Mouse (Mus musculus): ENCODE results near the gene Zbtb16. TPM values are rescaled to one million over a fixed set of nuclear protein-coding genes. Genes with fewer than 3 reads are reported as not detected.

Zbtb16 gene
- polyA plus RNA-seq, 1 experiment from 2014 or later = 3.0 TPM

DNA sequence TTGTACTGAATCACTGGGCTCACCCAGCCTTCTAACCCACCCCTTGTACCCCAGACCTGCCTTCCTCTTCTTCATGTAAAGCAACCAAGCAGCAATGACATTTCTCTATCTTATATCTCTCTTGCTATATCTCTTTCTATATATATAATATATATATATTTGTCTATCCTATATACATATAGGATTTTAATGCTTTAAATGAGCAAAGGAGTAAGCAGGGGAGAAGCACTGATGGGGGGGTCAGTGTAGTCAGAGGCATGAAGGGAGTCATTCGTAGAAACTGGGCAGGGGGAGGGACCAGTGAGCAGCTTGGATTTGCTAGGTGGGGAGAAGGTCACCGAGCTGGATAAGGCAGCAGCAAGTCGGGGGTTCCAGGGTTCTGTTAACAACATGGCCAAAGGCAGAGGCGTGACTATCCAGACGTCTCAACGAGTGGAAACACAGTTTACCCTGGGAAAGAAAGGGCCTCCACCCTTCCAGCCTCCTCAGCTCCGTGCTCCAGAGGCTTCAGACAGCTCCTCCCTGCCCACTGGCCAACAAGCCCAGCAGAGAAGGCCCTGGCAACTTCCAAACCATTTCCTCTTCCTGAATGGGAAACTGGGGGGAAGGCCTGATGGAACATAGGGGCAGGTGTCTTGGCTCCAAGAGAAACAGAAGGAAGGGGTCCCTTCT lies 182.5 kb downstream of the Zbtb16 start:
- Histone ChIP-seq H3K27me3 (ENCODE audit: control insufficient read depth, insufficient read depth, low read length) (no peaks in the 10 kb centered on the region; the same call in 1 of the 2 replicates), H3K9ac (replicated peaks; ENCODE audit: low read length) (no peak overlapping the region), H3K4me1 (ENCODE audit: control insufficient read depth, insufficient read depth, low read length) (peaks cover 7% of the 10 kb centered on the region), H3K4me3 (ENCODE audit: low read depth, low read length) (no peak overlapping the region), H3K9me3 (replicated peaks; ENCODE audit: control insufficient read depth, low read length) (no peaks in the 10 kb centered on the region), H3K27ac (replicated peaks; ENCODE audit: low read depth, low read length) (no peak overlapping the region), H3K4me2 (ENCODE audit: low read depth, low read length) (no peak overlapping the region), H3K36me3 (replicated peaks; ENCODE audit: control insufficient read depth, insufficient read depth, low read depth, low read length) (no peaks in the 10 kb centered on the region)
- ATAC-seq (replicated peaks; ENCODE audit: insufficient number of reproducible peaks, low FRiP score, low TSS enrichment, low read depth) = no peak
- no peak for DNase-seq (ENCODE audit: low spot score)
- WGBS = 58% methylated on average over 7 of the region's 7 CpGs

DNA sequence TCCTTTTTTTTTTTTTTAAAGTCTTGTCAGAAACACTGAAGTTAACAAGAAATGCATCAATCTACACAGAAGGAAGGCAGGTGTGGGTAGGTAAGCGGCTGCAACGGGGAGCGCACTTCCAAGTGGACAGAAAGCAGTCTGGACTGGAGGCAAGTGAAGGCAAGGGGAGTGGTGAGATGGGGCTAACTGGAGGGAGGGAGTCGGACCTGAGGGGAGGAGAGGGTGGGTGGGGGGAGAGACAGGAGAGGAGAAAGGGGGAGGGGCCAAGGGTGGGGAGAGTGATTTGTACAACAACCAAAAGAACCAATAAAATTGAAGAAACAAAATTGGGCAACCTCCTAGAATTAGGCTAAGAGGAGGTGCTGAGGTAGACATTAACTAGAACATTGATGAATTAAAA lies 184.0 kb downstream of the Zbtb16 start:
- DNase-seq (ENCODE audit: low spot score) (no peak), ATAC-seq (replicated peaks; ENCODE audit: insufficient number of reproducible peaks, low FRiP score, low TSS enrichment, low read depth) (no peak)
- WGBS = 44% methylated on average over 4 of the region's 4 CpGs
- no peaks in the 10 kb centered on the region; the same call in 1 of the 2 replicates for H3K27me3 ChIP-seq (ENCODE audit: control insufficient read depth, insufficient read depth, low read length)
- peaks cover 14% of the 10 kb centered on the region for H3K4me1 ChIP-seq (ENCODE audit: control insufficient read depth, insufficient read depth, low read length)
- no peak overlapping the region for H3K4me2 ChIP-seq (ENCODE audit: low read depth, low read length)
- no peak overlapping the region for H3K4me3 ChIP-seq (ENCODE audit: low read depth, low read length)
- H3K36me3 ChIP-seq (replicated peaks; ENCODE audit: control insufficient read depth, insufficient read depth, low read depth, low read length) = no peaks in the 10 kb centered on the region
- H3K9me3 ChIP-seq (replicated peaks; ENCODE audit: control insufficient read depth, low read length) = no peaks in the 10 kb centered on the region
- no peak overlapping the region for H3K9ac ChIP-seq (replicated peaks; ENCODE audit: low read length)
- H3K27ac ChIP-seq (replicated peaks; ENCODE audit: low read depth, low read length) = no peak overlapping the region

DNA sequence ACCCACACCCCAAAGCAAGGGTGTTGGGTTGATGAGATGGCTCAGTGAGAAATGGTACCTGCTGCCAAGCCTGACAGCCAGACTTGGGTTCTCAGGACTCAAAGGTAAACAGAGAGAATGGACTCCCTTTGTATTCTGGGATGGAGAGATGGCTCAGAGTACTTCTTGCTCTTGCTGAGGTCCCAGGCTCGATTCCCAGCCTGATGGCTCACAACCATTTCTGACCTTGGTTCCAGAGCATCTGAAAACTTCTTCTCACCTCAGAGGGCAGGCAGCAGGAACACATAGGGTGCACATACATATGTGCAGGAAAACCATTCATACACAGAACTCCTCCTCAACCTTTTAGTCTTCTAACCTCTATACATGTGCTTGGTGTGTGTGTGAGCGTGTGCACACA lies 185.2 kb downstream of the Zbtb16 start:
- WGBS = 88% methylated on average over 2 of the region's 2 CpGs
- H3K9ac ChIP-seq (replicated peaks; ENCODE audit: low read length) = no peak overlapping the region
- no peaks in the 10 kb centered on the region for H3K9me3 ChIP-seq (replicated peaks; ENCODE audit: control insufficient read depth, low read length)
- H3K27ac ChIP-seq (replicated peaks; ENCODE audit: low read depth, low read length) = no peak overlapping the region
- no peaks in the 10 kb centered on the region; the same call in 1 of the 2 replicates for H3K27me3 ChIP-seq (ENCODE audit: control insufficient read depth, insufficient read depth, low read length)
- DNase-seq (ENCODE audit: low spot score) (no peak), ATAC-seq (replicated peaks; ENCODE audit: insufficient number of reproducible peaks, low FRiP score, low TSS enrichment, low read depth) (no peak)
- H3K4me3 ChIP-seq (ENCODE audit: low read depth, low read length) = no peak overlapping the region
- peaks cover 13% of the 10 kb centered on the region for H3K4me1 ChIP-seq (ENCODE audit: control insufficient read depth, insufficient read depth, low read length)
- H3K4me2 ChIP-seq (ENCODE audit: low read depth, low read length) = no peak overlapping the region
- no peaks in the 10 kb centered on the region for H3K36me3 ChIP-seq (replicated peaks; ENCODE audit: control insufficient read depth, insufficient read depth, low read depth, low read length)

DNA sequence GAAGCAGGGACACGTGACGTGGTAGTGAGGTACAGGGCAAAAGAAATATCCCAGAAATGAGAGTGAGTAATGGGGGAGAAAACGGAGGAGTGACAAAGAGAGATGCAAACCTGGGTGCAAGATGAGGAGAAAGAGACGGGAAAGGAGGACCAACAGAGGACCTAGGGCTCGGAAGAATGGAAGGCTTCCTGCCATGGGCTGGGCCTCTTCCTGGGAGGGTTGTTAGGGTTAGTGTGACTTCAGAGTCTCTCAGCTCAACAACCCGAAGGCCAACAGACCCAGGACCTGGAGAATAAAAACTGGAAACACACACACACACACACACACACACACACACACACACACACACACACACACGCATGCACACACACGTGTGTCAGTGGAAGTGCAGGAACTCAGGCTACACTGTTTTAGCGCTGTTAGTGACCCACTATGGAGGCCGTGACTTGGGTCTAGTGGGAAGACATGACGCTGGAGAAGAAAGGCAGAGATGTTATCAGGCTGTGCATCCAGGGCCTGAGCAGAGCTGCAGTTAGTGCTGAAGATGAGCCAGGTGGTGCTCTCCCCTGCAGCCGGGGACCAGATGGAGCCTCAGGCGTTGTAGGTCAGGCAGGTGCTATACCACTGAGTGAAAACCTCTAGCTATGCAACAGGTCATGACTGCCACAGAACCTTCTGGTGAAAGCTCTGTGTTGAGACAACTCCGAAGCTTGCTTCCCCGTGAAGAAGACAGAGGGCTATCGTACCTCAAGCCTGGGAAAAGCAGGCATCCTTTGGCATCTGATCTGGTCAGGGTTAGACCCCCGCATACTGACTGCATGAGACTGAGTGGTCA lies 186.0 kb downstream of the Zbtb16 start:
- DNase-seq (ENCODE audit: low spot score) = no peak
- no peak for ATAC-seq (replicated peaks; ENCODE audit: insufficient number of reproducible peaks, low FRiP score, low TSS enrichment, low read depth)
- Histone ChIP-seq H3K9ac (replicated peaks; ENCODE audit: low read length) (no peak overlapping the region), H3K4me2 (ENCODE audit: low read depth, low read length) (no peak overlapping the region), H3K36me3 (replicated peaks; ENCODE audit: control insufficient read depth, insufficient read depth, low read depth, low read length) (no peaks in the 10 kb centered on the region), H3K4me1 (ENCODE audit: control insufficient read depth, insufficient read depth, low read length) (peaks cover 12% of the 10 kb centered on the region), H3K4me3 (ENCODE audit: low read depth, low read length) (no peak overlapping the region), H3K9me3 (replicated peaks; ENCODE audit: control insufficient read depth, low read length) (no peaks in the 10 kb centered on the region), H3K27ac (replicated peaks; ENCODE audit: low read depth, low read length) (no peak overlapping the region), H3K27me3 (ENCODE audit: control insufficient read depth, insufficient read depth, low read length) (no peaks in the 10 kb centered on the region; the same call in 1 of the 2 replicates)
- 31% methylated on average over 17 of the region's 17 CpGs for WGBS

DNA sequence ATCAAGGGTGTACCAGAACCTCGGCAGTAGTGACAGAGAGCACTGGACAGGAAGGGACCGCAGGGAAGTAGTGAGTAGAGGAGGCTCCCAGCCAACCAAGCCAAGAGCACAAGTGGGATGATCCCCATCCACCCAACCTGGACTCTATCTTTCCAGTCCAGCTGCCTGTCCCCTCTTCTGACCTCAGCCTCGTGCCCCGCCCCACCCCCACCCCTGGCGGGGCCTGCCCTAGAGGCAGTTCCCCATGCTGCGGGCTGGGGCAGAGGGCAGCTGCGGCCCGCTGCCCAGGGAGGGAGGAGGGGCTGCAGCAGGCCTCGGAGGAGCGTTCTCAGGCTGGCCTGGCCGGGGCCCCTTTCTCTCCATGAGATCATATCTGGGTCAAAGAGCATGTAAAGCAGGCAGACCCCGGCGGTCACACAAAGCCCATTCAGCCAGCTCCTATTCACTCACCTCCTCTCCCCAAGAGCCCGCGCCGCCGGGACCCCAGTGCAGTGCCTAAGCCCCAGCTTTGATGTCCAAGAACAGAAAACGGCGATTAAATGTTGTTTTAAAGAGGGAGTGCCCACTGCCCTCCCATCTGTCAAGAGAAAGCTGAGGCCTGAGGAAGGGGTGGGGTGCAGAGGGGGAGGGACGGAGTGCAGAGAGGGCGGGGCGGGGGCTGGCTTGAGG lies 186.8 kb downstream of the Zbtb16 start:
- Histone ChIP-seq H3K9ac (replicated peaks; ENCODE audit: low read length) (peak overlapping the region; percentile 43), H3K36me3 (replicated peaks; ENCODE audit: control insufficient read depth, insufficient read depth, low read depth, low read length) (no peaks in the 10 kb centered on the region), H3K4me2 (ENCODE audit: low read depth, low read length) (peak overlapping the region; percentile 51), H3K4me1 (ENCODE audit: control insufficient read depth, insufficient read depth, low read length) (peaks cover 12% of the 10 kb centered on the region), H3K27ac (replicated peaks; ENCODE audit: low read depth, low read length) (0 out of 2 replicates have a peak overlapping the region, but pooled peaks have one; percentile 25), H3K4me3 (ENCODE audit: low read depth, low read length) (peak overlapping the region; percentile 21), H3K9me3 (replicated peaks; ENCODE audit: control insufficient read depth, low read length) (peaks cover 3% of the 10 kb centered on the region; the same call in 1 of the 2 replicates), H3K27me3 (ENCODE audit: control insufficient read depth, insufficient read depth, low read length) (no peaks in the 10 kb centered on the region; the same call in 1 of the 2 replicates)
- DNase-seq (ENCODE audit: low spot score) = peak; percentile 60
- WGBS = 2% methylated on average over 20 of the region's 22 CpGs
- ATAC-seq (replicated peaks; ENCODE audit: insufficient number of reproducible peaks, low FRiP score, low TSS enrichment, low read depth) = peak; percentile 74

DNA sequence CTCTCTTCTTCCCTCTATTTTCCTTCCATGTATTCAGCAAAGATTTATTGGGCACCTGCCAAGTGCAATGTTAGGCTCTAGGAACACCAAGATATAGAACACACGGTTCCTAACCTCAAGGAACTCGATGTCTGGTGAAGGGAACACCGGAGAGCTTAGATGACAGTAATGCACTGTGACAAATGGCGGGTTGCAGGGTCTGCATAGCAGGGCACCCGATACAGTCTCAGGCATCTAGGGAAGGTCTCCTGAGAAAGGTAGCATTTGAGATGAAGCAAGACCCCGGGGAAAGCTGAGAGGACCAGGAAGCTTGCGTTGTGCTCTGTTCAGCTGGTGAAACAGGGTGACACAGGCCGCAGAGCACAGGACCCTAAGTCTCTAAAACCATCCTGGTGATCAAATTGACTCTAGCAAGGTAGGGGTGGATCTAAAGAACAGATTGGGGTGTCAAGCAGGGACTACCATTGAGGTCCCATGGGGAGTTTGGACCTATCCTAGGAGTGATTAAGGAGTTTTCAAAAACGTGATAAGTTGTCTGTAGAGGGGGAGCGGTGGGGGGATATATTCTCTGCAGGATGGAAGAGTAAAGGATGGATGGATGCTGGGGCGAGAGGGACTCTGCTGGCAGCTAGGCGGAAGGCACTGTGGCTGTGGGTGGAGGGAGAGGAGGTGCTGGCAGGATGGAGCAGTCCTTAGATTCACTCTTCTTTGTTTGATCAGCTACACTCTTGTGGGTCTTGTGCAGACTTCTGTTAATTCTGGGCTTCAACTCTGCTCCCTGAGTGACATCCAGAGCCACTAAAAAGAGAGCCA lies 187.5 kb downstream of the Zbtb16 start:
- no peak for DNase-seq (ENCODE audit: low spot score)
- Histone ChIP-seq H3K4me3 (ENCODE audit: low read depth, low read length) (no peak overlapping the region), H3K9me3 (replicated peaks; ENCODE audit: control insufficient read depth, low read length) (peaks cover 3% of the 10 kb centered on the region; the same call in 1 of the 2 replicates), H3K27ac (replicated peaks; ENCODE audit: low read depth, low read length) (no peak overlapping the region), H3K27me3 (ENCODE audit: control insufficient read depth, insufficient read depth, low read length) (no peaks in the 10 kb centered on the region), H3K36me3 (replicated peaks; ENCODE audit: control insufficient read depth, insufficient read depth, low read depth, low read length) (no peaks in the 10 kb centered on the region), H3K4me1 (ENCODE audit: control insufficient read depth, insufficient read depth, low read length) (peaks cover 12% of the 10 kb centered on the region), H3K9ac (replicated peaks; ENCODE audit: low read length) (no peak overlapping the region), H3K4me2 (ENCODE audit: low read depth, low read length) (peak overlapping the region; percentile 51; the same call in 1 of the 2 replicates)
- WGBS = 33% methylated on average over 12 of the region's 12 CpGs
- no peak for ATAC-seq (replicated peaks; ENCODE audit: insufficient number of reproducible peaks, low FRiP score, low TSS enrichment, low read depth)

DNA sequence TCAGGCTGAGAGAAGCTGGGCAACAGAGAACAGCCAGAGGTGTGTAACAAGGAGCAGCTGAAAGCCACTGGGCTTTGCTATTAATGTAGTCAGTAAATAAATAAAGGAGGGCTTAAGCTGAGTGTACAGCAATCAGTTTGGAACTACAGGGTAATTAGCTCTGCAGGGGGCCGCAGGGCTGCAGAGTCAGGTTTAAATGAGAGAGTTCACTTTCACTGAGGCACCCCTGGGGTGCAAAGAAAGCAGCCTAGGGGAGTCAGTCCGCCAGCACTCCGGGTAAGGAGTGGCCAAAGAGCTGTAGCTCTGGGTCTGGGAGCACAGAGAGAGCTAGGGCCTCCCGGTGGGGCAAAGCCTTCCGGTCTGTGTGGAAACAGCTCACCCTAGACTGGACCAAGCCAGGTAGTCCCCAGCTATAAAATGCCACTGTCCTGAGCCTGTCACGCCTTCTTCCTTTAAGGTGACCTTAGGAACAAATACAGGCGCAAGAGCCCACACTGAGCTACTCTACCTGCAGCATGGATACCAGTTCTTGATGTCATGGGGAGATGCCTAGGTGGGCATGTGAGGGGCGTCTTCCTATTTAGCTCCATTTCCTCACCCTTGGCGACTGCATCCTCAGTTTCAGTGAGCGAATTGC lies 188.3 kb downstream of the Zbtb16 start:
- H3K9me3 ChIP-seq (replicated peaks; ENCODE audit: control insufficient read depth, low read length) = peaks cover 3% of the 10 kb centered on the region; the same call in 1 of the 2 replicates
- no peaks in the 10 kb centered on the region for H3K36me3 ChIP-seq (replicated peaks; ENCODE audit: control insufficient read depth, insufficient read depth, low read depth, low read length)
- no peak overlapping the region for H3K9ac ChIP-seq (replicated peaks; ENCODE audit: low read length)
- H3K27ac ChIP-seq (replicated peaks; ENCODE audit: low read depth, low read length) = no peak overlapping the region
- H3K27me3 ChIP-seq (ENCODE audit: control insufficient read depth, insufficient read depth, low read length) = no peaks in the 10 kb centered on the region
- 18% methylated on average over 10 of the region's 10 CpGs for WGBS
- H3K4me2 ChIP-seq (ENCODE audit: low read depth, low read length) = no peak overlapping the region; the same call in 1 of the 2 replicates
- H3K4me3 ChIP-seq (ENCODE audit: low read depth, low read length) = no peak overlapping the region
- H3K4me1 ChIP-seq (ENCODE audit: control insufficient read depth, insufficient read depth, low read length) = peaks cover 12% of the 10 kb centered on the region
- DNase-seq (ENCODE audit: low spot score) = no peak
- no peak for ATAC-seq (replicated peaks; ENCODE audit: insufficient number of reproducible peaks, low FRiP score, low TSS enrichment, low read depth)

Data from embryonic facial prominence, embryonic 11.5 days (tissue).